Mouse (Mus musculus): ENCODE measurements around the gene Olfr64. TPM values are rescaled to one million over a fixed set of nuclear protein-coding genes. Genes with fewer than 3 reads are reported as not detected.

Olfr64 gene
- polyA plus RNA-seq, 1 experiment = not detected

- Histone ChIP-seq H3K27me3 (ENCODE audit: control insufficient read depth, insufficient read depth, low read length) (no peaks in the 10 kb centered on the region), H3K36me3 (ENCODE audit: control insufficient read depth, insufficient read depth, low read length) (no peaks in the 10 kb centered on the region), H3K4me3 (ENCODE audit: control insufficient read depth, insufficient read depth, low read length) (no peak within 1 kb of the TSS), H3K4me1 (replicated peaks; ENCODE audit: control insufficient read depth, insufficient read depth, low read length) (no peaks in the 10 kb centered on the region), H3K27ac (ENCODE audit: control insufficient read depth, insufficient read depth, low read length) (no peak within 1 kb of the TSS)
- TF ChIP-seq CTCF (IDR thresholded peaks at IDR 0.05; ENCODE audit: borderline replicate concordance, control insufficient read depth, extremely low read depth, insufficient read depth, low read length, poor library complexity) (no peak), POLR2A (IDR thresholded peaks at IDR 0.05; ENCODE audit: control insufficient read depth, extremely low read depth, insufficient read depth, low read length, poor library complexity) (no peak)
- 95% methylated on average over 2 of the region's 2 CpGs for WGBS
- no peak for DNase-seq
Measured at GRCm38 (mm10) chr7:103843034-103843433, 51.3 kb downstream of the Olfr64 start, which contains the start of gene Hbb-bh1. TSS of gene Hbb-bh1 (minus strand) at chr7:103843164.

DNA sequence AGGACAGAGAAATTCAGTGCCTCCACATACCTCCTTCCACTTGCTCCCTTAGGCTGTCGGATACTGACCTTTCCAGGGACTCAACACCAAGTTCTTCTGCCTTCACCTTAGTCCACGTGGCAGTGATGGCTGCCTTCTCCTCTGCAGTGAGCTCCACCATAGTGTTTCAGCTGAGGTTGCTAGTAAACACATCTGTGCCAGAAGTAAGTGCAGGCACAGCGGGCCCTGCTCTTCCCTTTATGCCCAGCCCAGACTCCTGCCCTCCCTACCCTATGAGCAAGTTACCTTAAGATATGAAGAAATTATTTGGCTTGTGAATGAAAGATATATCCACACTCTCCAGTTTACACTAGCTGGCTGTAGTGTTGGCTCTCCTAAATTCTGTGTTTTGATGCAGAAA, 54.0 kb downstream of the Olfr64 start, which contains the start of gene Hbb-bh2:
Hbb-bh2 (minus strand) TSS at position 253 of the 400 bp plus-strand sequence.
- no peak for TF ChIP-seq POLR2A (IDR thresholded peaks at IDR 0.05; ENCODE audit: control insufficient read depth, extremely low read depth, insufficient read depth, low read length, poor library complexity)
- no peak for TF ChIP-seq CTCF (IDR thresholded peaks at IDR 0.05; ENCODE audit: borderline replicate concordance, control insufficient read depth, extremely low read depth, insufficient read depth, low read length, poor library complexity)
- no peaks in the 10 kb centered on the region for H3K4me1 ChIP-seq (replicated peaks; ENCODE audit: control insufficient read depth, insufficient read depth, low read length)
- no peak within 1 kb of the TSS for H3K27ac ChIP-seq (ENCODE audit: control insufficient read depth, insufficient read depth, low read length)
- no peak for DNase-seq
- H3K4me3 ChIP-seq (ENCODE audit: control insufficient read depth, insufficient read depth, low read length) = no peak within 1 kb of the TSS
- 75% methylated on average over 3 of the region's 3 CpGs for whole genome bisulfite sequencing
- H3K27me3 ChIP-seq (ENCODE audit: control insufficient read depth, insufficient read depth, low read length) = no peaks in the 10 kb centered on the region
- H3K36me3 ChIP-seq (ENCODE audit: control insufficient read depth, insufficient read depth, low read length) = no peaks in the 10 kb centered on the region

Other genes starting within 250 kb of the Olfr64 start
- not detected in 2 replicates for gene Olfr623, start 230.8 kb downstream of the Olfr64 start, polyA plus RNA-seq (2012; rRNA removed)
- gene Olfr624, start 223.3 kb downstream of the Olfr64 start, polyA plus RNA-seq (2012; rRNA removed) = 0.03 TPM in 1 of 2 replicates, not detected in the other
- gene Olfr625-ps1, start 211.8 kb downstream of the Olfr64 start, polyA plus RNA-seq (2012; rRNA removed) = not detected in 2 replicates
- not detected in 2 replicates for gene Olfr243, start 179.8 kb downstream of the Olfr64 start, polyA plus RNA-seq (2012; rRNA removed)
- gene Olfr628, start 164.1 kb downstream of the Olfr64 start, polyA plus RNA-seq (2012; rRNA removed) = not detected in 2 replicates
- gene Olfr629, start 149.5 kb downstream of the Olfr64 start, polyA plus RNA-seq (2012; rRNA removed) = not detected in 2 replicates
- not detected in 2 replicates for gene Olfr630, start 137.2 kb downstream of the Olfr64 start, polyA plus RNA-seq (2012; rRNA removed)
- gene Olfr69, start 122.9 kb downstream of the Olfr64 start, polyA plus RNA-seq (2012; rRNA removed) = not detected in 2 replicates
- not detected in 2 replicates for gene Olfr68, start 114.8 kb downstream of the Olfr64 start, polyA plus RNA-seq (2012; rRNA removed)
- gene Olfr67, start 102.7 kb downstream of the Olfr64 start, polyA plus RNA-seq (2012; rRNA removed) = not detected in 2 replicates
- 168 and 261 TPM in 2 replicates for gene Hbb-bt, start 80.5 kb downstream of the Olfr64 start, polyA plus RNA-seq (2012; rRNA removed)
- gene Hbb-bs, start 66.4 kb downstream of the Olfr64 start, polyA plus RNA-seq (2012; rRNA removed) = 1,784 and 2,649 TPM in 2 replicates
- gene Hbb-bh2, start 54.0 kb downstream of the Olfr64 start, polyA plus RNA-seq (2012; rRNA removed) = not detected in 2 replicates
- 0.66 and 0.77 TPM in 2 replicates for gene Hbb-bh1, start 51.3 kb downstream of the Olfr64 start, polyA plus RNA-seq (2012; rRNA removed)
- 1.1 and 1.4 TPM in 2 replicates for gene Hbb-y, start 41.3 kb downstream of the Olfr64 start, polyA plus RNA-seq (2012; rRNA removed)
- not detected in 2 replicates for gene Olfr66, start 8.2 kb downstream of the Olfr64 start, polyA plus RNA-seq (2012; rRNA removed)
- gene Olfr65, start 9.0 kb upstream of the Olfr64 start, polyA plus RNA-seq (2012; rRNA removed) = not detected in 2 replicates
- not detected in 2 replicates for gene Olfr631, start 34.3 kb upstream of the Olfr64 start, polyA plus RNA-seq (2012; rRNA removed)
- 0.07 TPM in 1 of 2 replicates, not detected in the other for gene Olfr632, start 39.9 kb upstream of the Olfr64 start, polyA plus RNA-seq (2012; rRNA removed)
- gene Olfr633, start 50.0 kb upstream of the Olfr64 start, polyA plus RNA-seq (2012; rRNA removed) = not detected in 2 replicates
- not detected in 2 replicates for gene Olfr635, start 76.7 kb upstream of the Olfr64 start, polyA plus RNA-seq (2012; rRNA removed)
- gene Olfr638, start 104.3 kb upstream of the Olfr64 start, polyA plus RNA-seq (2012; rRNA removed) = not detected in 2 replicates
- gene Olfr639, start 122.8 kb upstream of the Olfr64 start, polyA plus RNA-seq (2012; rRNA removed) = not detected in 2 replicates
- gene Olfr640, start 131.1 kb upstream of the Olfr64 start, polyA plus RNA-seq (2012; rRNA removed) = not detected in 2 replicates
- not detected in 2 replicates for gene Olfr641, start 141.0 kb upstream of the Olfr64 start, polyA plus RNA-seq (2012; rRNA removed)
- gene Olfr642, start 158.2 kb upstream of the Olfr64 start, polyA plus RNA-seq (2012; rRNA removed) = not detected in 2 replicates
- gene 4930516K23Rik, start 167.0 kb upstream of the Olfr64 start, polyA plus RNA-seq (2012; rRNA removed) = not detected in 2 replicates
- not detected in 2 replicates for gene Olfr644, start 177.4 kb upstream of the Olfr64 start, polyA plus RNA-seq (2012; rRNA removed)
- not detected in 2 replicates for gene Olfr645, start 191.0 kb upstream of the Olfr64 start, polyA plus RNA-seq (2012; rRNA removed)
- 0.04 TPM in 1 of 2 replicates, not detected in the other for gene Olfr646, start 210.4 kb upstream of the Olfr64 start, polyA plus RNA-seq (2012; rRNA removed)
- not detected in 2 replicates for gene Ubqln5, start 235.3 kb upstream of the Olfr64 start, polyA plus RNA-seq (2012; rRNA removed)
- gene Olfr643, start 242.9 kb upstream of the Olfr64 start, polyA plus RNA-seq (2012; rRNA removed) = not detected in 2 replicates
- gene Ubqln3, start 248.8 kb upstream of the Olfr64 start, polyA plus RNA-seq (2012; rRNA removed) = 0.11 TPM in 1 of 2 replicates, not detected in the other

Measured in thymus, adult 2 months (tissue).